Mouse (Mus musculus) cerebellum, postnatal 10 days (tissue): ENCODE data around the gene Olfr101.

Experiments
- DNase-seq, 2 experiments: peaks; one replicate each; pipeline ENCODE4 v3.0.0; 2021; ENCODE audit warnings: mixed read lengths in 2 of 2

Olfr101 gene

DNA sequence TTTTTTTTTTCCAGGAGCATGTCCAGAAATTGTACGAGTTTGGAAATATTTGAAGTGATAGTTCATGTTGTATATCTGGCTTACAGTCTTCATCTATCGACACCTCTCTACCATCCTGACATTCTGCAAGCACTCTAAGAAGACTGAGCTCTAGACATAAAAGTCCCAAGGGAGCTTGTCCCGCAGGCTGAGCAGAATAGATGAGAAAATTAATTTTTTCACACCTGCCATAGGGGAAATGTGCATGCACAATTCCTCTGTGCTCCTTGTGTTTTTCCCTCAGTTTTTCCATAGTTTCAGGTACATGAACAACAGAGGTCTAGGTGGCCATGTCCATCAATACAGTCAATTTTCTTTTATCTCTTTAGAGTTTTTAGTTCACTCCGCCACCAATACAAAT lies at the start of gene Olfr101:
Gene Olfr101, minus strand, starts transcription at position 101 of the 400 bp plus-strand sequence.
- DNase-seq: no peak

DNA sequence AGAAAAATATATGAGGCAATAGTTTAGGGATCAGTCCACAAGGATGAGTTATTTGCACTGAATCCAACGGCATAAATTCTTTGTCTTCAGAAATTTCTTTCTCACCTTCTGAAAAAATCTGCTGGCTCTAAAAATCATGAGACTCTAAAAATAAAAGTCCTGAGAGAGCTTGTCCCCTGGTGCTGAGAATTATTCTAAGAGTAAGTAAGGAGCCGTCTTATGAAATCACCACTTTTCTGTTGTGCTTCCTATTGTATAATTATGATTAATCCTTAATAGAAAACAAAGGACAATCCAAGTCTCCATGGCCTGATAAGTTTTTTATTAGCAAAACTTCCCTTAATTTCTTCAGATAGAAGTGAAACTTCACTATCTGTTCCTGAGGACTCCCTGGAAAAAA lies 35.5 kb upstream of the Olfr101 start, which contains the start of gene Olfr103:
Gene Olfr103, minus strand, starts transcription at position 101 of the 400 bp plus-strand sequence.
- DNase-seq: no peak

DNA sequence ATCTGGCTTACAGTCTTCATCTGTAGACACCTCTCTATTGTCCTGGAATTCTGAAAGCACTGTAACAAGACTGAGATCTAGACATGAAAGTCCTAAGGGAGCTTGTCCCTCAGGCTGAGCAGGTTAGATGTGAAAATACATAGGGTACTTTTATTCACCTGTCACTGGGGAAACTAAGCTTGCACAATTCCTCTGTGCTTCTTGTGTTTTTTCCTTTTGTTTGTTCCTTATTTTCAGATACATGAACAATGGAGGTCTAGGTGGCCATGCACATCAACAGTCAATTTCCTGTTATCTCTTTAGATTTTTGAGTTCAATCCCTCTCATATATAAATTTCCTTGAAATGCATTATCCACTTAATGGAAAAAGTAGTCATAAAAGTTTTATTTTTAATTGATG lies 12.8 kb upstream of the Olfr101 start, which contains the start of gene Olfr102:
Gene Olfr102, minus strand, starts transcription at position 101 of the 400 bp plus-strand sequence.
- DNase-seq: no peak

DNA sequence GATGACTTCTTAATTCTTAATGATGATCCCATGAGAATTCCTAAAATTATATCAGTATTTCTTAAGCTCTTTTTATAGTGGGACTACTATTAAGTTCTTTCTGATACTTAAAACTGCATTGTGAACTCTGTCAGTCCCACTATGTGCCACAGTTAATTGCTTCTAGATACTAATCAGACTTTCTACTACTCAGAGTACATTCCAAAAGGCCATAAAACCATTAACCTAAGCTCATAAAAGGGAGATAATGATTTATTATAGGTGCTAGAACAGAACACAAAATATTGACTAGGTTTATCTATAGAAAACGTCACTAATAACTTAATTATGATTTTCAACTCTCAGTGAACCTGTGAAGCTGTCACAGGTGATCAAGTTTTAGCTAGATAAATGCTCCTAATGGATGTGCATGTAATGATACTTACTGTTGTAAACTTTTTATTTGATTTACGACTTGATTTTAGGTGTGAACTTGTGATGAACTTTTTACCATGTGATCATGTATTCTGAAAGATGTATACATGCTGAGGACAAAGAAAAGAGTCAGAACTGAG lies 6.1 kb upstream of the Olfr101 start:
- DNase-seq: no peak

DNA sequence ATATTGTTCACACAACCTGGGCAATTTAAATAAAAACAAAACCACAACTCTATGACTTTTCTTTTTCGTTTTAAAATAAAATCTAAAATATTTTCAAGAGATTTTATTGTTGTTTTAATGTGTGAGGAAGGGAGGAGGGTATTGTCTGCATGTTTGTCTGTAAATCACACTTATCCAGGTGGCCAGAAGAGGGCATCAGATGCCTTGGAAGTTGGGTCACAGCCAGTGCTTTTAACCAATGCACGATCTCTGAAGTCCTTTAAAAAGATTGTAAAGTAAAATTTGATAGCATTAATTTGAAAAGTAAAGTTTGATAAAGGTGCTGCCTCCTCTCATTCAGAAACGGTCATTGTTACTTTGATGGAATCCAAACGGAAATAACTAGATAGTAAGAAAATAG lies 4.4 kb upstream of the Olfr101 start:
- DNase-seq: peak; percentile 1 to 4

DNA sequence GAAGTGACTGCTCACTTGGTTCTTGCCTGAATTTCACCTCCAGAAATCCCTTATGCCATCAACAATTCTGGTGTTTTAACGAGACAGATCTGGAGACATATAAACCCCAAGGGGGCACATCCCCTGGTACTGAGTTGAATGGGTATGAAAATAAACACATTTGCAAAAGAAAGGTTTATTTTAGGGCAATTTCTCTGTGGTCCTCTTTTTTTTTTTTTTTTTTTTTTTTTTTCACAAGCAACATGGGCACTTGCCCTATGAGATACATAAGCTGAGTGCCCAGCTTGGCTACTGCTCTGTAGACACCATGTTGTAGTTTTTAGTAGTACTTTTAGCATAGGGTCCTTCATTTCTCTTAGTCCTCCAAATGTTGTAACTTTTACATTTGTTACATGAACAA lies 20.8 kb downstream of the Olfr101 start, which contains the start of gene Olfr99:
Gene Olfr99, minus strand, starts transcription at position 101 of the 400 bp plus-strand sequence.
- no peak for DNase-seq

DNA sequence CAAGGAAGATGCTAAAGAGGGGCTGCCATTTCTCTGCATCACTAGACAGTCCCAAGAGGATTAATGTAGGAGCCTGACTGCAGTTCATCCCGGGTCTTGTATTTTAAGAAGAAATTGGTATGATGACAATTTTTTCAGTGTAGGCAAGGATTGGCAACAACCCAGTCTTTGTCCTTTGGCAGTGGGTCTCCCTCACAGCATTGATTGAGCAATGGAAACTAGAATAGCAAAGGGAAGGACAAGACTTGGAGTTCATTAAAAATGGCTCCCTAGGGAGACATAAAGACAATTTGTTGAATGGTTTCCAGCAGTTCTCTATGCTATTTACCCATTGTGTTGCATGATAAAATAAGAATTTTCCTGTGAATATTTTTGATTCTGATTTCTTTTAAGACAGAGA lies 23.8 kb downstream of the Olfr101 start:
- no peak for DNase-seq

DNA sequence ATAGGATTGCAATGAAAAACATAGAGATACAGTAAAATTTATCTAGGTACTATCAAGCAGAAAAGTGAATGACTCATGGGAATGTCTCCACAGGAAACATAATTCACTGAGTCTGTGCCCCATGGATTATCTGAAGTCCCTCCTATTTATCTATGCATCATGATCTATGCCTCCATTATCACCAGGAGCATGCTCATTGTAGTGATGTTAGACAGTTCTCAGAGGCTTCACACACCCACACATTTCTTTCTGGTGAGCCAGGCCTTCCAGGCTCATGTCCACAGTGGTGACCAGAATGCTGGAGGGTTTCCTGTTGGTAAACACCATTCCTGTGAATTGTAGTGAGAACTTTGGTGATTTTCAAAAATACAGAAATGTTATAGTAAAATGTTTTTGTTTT lies 27.5 kb downstream of the Olfr101 start:
- no peak for DNase-seq

DNA sequence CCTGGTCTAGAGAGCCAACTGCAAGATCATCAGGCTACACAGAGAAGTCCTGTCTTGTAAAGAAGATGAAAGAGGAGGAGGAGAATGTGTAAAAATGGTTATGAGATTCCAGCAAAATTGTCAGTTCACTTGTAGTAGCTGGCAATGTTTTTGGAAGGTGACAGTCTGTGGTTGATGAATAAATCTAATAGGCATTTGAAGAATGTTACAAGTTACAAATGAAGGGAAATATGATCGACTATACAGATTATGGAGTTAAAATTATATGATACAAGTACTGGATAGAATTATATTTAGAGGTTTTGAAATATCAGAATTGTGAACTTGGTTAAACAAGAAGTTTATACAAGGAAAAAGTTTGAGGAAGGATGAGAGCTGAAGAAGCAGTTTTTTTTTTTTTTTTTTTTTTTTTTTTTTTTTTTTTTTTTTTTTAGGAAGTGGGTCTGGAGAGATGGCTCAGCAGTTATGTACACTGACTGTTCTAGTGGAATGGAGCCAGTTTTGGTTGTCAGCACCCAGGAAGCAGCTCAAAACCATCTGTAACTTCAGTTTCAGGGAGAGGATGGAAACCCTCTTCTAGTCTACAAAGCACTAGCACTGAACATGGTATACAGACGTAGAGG lies 28.4 kb downstream of the Olfr101 start:
- no peak for DNase-seq

DNA sequence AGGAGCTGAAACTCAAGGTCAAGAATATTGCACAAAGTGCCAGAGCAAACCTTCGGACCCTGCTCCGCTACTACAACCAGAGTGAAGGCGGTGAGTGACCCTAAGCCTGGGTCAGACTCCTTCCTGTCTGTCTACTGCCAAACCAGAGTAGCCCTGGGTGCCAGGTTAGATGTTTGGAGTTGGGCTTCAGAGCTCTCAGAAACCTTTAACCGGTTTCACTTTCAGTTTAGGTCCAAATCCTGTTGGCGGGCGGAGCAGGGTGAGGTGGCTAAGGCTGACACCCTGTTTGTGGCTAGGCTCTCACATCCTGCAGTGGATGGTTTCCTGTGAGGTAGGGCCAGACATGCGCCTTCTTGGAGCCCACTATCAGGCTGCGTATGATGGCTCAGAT lies 33.4 kb downstream of the Olfr101 start:
- peak in 1 of 2 experiments; percentile 8 for DNase-seq

DNA sequence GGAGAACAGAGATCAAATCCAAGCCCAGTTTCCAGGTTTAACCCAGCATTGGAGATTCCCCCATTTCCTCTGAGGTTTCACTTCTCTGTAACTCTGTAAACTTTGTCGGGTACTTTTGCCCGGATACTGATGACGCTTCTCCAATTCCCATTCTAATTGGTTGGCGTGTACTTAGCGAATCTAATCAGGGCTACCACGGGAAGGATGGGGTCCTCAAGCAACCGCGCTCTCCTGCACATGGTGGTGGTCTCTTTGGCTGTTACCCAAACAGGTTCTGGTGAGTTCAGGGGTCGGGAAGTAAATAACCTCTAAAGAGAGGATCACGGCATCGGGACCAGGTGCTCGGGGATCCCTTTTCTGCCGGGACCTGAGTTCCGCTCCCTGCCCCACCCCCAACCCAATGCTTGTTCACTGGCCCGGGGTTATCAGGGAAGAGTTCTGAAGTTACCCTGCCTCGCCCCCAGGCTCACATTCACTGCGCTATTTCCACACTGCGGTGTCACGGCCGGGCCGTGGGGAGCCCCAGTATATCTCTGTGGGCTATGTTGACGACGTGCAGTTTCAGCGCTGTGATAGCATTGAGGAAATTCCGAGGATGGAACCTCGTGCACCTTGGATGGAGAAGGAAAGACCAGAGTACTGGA lies 33.9 kb downstream of the Olfr101 start, which contains the start of gene H2-M3:
Gene H2-M3, plus strand, starts transcription at position 163 of the 644 bp plus-strand sequence.
- DNase-seq: peak; percentile 89 to 91

DNA sequence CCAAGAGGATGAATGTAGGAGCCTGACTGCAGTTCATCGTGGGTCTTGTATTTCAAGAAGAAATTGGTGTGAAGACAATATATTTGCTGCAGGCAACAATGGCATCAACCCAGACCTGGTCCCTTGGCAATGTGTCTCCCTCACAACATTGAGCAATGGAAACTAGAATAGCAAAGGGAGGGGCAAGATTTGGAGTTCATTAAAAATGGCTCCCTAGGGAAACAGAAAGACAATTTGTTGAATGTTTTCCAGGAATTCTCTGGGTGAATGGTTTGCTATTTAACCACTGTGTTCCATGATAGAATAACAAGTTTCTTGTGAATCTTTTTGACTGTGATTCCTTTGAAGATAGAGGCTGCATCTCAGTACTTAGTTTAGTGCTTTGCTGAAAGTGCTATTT lies 40.5 kb downstream of the Olfr101 start, which contains the start of gene Olfr98:
Gene Olfr98, minus strand, starts transcription at position 124 of the 400 bp plus-strand sequence.
- no peak for DNase-seq

DNA sequence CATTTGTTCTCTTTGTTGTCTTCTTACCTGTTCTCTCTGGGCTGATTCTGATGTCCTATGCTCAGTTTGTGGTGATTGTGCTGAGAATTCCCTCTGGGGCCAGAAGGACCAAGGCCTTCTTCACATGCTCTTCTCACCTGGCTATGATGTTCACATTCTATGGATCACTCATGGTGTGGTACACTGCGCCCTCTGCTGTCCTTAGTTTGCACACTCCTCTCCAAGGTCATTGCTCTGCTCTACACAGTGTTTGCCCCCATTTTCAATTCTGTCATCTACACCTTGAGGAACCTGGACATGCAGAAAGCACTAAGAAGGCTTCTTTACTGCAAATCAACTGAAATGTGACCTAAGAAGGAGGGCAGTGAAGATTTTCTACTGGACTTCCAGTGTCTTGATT lies 53.6 kb downstream of the Olfr101 start:
- peak; percentile 23 to 32 for DNase-seq

DNA sequence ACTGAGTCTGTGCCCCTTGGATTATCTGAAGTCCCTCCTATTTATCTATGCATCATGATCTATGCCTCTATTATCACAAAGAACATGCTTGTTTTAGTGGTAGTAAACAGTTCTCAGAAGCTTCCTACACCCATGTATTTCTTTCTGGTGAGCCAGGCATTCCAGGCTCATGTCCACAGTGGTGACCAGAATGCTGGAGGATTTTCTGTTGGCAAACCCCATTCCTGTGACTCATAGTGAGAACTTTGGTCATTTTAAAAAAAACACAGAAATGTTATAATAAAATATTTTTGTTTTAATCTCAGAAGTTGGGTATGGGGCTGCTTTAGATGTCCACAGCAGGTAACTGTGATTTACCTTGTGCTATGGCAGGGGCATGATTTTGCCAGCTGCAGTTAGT lies 54.7 kb downstream of the Olfr101 start:
- no peak for DNase-seq
